Mouse (Mus musculus): ENCODE results near the gene Sh3d21.
"Not testable (repeated sequence)": the region's sequence is repeated elsewhere in the genome, so short reads cannot be mapped to it uniquely, and the experiment has no call there.

Sh3d21 gene

DNA sequence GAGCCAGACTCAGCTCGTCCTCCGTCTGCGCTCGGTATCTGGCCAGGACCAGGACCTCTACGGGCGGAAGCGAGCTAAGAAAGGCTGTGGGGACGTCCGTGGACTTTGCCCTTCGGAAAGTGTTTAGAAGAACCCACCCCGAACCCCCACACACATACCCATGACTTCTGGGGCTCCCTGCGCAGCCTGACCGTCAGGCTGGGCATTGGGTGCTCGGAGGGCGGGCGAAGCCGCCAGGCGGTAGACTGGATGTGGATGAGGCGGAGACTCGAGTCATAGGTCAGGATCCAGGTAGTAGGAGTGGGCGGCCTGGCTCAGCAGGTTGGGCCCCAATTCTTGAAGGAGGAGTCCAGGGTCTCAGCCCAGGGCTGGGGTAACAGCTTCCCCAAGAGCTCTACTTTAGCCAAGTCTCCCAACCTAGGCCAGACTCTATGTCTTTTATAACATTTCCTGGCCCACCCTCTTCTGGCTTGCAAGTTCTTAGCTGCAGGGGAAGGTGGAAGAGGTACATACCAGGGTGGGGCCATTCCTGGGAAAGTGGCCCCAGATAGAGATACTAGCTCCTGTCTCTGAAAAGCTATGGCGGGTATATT lies at the start of gene Sh3d21:
TSS of gene Sh3d21 (minus strand) at position 425 of the 593 bp plus-strand sequence.
- no peak for DNase-seq

DNA sequence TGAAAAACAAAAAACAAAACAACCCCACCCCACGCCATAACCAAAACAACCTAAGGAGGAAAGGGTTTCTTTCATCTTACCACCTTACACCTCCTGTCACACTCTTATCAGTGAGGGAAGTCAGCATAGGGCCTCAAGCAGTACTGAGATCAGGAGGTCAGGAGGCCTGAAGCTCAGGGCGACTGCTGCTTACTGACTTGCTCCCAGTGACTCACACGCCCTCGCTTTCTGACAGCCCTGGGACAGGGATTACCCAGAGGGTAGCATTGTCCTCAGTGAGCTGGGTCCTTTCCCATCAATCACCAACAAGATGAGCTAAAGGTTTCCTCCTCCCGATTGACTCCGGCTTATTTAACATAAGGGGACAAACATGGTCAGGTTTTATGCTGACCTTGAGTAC lies 43.8 kb upstream of the Sh3d21 start:
- no peak for DNase-seq

DNA sequence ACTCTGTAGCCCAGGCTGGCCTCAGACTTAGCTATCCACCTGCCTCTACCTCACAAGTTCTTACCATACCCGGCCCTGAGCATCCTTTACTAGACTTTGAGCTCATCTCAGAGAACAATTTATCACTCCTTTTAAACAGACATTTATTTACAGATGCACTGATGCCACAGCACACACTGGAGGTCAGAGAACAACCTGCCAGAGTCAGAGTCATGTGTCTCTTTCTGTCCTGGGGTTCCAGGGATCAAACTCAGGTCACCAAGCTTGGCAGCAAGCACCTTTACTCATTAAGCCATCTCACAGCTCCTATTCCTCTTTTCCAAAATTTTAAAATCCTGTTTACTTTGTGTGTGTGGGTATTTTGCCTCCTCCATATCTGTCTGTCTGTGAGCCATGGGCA lies 42.1 kb upstream of the Sh3d21 start:
- no peak for DNase-seq

DNA sequence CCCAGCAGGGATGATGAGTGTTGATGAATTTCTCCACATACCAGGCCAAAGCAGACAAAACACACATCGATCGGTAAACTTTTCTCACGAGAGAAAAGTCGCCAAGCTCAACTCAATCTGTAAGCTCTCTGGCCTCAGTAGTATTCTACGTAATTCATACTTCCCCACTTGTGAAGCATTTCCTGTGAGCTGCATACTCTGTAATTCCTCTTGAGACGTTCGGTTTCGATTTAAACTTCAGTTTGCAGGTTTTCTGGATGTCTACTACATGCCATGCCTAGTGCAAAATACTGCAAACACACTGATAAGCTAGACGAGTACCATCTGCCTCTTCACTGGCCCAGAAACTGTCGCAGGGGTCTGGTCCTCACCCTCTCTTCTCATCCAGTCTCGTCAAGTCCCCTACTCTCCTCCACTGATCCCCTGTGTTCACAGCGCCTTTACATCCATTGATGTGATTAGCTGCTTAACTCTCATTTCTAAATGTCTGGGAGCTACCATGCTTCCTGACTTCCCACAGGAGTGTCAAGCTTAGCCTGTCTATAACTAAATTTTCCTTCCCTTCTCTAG lies 41.5 kb upstream of the Sh3d21 start:
- no peak for DNase-seq

DNA sequence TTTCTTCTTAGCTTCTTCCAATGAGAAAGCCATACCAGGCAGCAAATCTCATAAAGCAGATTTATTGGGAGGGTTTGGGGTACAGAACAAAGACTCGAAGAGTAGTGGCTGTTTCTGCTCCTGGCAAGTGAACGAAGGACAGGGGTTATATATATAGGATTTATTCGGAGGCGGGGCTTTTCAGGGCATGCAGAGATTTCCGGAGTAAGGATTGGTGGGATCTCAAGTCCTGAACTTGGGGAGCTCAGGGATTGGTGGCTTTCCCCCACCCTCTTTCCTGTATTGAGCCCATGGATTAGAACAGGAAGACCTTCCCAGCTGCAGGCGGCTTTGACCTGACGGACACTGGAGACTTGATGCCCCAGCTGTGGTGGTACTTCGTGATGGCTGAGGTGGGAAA lies 40.7 kb upstream of the Sh3d21 start:
- no peak for DNase-seq

DNA sequence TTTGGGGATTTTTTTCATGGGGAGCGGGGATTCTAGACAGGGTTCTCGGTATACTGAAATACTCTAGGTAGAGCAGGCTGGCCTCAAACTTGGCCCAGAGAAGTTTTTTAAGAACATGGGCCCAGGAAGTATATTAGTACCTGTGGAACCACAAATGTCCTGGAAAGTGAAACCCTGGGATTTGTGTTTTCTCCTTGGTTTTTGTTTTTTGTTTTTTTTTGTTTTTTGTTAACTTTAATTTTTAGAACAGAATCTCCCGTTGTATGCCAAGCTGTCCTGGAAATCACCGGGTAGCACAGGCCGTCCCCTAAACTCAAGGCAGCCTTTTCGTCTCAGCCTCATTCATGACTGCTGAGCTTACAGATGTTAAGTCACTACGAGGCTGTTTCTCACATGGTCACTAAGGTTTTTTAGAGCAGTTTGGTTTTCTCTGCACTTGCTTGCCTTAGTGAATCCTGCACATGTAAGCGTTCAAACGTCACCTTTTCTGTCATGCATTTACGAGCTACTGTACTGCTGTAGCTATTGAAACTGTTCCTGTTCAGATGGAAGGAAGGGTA lies 40.1 kb upstream of the Sh3d21 start:
- no peak for DNase-seq

DNA sequence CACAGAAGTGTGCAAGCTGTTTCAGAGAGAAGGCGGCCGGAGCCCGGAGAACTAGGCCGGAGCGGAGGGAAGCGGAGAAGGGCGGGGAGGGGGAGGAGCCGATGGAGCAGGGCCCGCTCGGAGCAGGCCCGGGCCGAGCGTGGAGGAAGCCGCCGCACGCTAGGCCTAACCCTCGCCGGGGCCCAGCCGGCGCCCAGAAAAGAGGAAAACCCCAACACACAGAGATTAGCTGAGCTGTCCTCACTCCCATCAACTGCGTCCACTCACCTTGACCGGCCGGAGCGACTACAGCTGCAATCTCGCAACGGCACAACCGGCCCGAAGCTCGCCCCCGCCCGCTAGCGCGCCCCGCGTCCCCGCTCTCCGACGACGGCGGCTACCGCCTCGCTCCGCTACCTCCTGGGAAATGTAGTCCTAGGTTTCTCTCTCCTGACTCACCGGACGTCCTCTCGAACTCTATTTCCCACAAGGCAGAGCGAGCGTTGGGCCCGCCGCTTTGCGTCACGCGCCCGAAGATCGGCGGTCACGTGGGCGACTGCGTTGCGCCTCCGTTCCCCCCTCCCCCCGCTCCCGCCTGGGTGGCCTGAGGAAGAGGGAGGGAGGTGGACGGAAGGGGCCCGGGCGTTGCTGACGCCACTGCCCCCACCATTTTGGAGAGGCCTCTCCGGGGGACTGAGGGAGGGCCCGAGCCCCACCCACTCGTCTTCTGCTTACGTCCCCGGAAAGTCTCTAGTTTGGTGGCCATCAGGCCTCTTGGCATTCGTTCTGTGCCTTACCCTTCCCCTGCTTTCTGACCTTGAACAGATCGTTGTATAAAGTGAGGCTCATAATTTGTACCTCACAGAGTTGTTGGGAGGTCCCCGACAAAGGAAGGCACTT lies 39.3 kb upstream of the Sh3d21 start, which contains the start of gene Thrap3:
TSS of gene Thrap3 (minus strand) at position 458 of the 879 bp plus-strand sequence.
- peak; percentile 97 for DNase-seq

DNA sequence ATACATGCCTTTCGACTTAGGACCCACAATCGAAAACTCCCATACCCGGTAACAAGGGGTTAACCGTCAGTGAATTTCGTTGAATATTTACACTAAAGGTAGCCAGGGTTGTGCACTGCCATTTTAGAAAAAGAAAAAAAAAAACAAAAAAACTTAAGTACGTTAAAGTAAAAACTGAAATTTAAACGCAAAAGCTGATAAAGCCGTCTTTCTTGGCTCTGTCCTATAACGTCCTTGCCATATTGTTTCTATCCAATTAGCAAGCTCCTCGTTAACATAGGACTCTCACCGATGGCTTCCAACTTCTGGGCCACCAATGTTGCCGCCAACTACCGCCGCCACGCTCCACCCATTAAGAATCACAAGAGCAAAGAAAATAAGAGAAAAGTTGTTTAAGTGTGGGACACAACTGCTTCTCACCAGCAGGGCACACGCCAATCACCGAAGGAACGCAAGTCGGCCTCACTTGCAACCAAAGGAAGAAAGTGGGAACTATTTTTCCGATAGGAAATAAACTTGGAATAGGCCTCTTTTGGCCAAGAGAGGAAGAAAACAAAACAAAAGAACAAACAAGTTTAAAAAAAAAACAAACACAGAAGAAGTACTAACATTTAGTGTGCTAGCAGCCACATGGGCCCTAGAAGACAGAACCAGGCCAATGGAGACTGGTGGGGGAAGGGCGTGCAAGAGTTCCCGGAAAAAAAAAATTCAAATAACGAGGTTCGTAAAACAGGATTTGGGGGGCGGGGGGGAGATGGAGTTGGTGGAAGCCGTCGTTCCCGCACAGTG lies 38.4 kb upstream of the Sh3d21 start:
- peak; percentile 56 for DNase-seq

DNA sequence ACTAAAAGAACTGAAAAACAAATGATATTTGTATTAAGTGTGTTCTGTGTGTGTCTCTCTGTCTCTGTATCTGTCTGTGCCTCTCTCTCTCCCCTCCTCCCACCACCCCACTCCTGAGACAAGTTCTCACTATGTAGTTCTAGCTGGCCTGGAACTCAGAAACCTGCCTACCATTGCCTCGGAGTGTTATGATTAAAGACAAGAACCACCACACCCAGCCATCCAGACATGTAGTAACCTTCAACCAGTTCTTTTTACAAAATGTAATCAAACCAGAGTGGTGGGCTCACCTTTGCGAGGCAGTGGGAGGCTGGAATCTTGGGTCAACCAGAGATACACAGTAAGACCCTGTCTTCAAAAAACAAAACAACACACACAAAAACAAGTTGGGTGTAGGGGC lies 37.4 kb upstream of the Sh3d21 start:
- DNase-seq, result no peak

DNA sequence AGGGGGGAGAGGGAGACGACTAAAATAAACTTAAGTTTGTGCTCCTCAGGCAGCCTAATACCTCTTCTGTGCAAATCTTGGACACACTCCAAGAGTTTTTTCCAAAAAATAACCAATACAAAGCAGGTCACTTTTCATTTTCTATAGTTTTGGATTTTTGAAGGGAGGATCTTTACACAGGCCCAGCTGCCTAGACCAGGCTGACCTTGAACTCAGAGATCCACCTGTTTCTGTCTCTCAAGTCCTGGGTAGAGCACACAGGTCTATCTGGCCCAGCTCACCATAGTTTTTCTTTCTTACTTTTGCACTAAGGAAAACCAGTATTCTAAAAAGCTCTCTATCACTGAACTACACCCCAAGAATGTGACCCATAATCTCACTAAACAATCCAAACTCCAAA lies 36.7 kb upstream of the Sh3d21 start:
- no peak for DNase-seq

DNA sequence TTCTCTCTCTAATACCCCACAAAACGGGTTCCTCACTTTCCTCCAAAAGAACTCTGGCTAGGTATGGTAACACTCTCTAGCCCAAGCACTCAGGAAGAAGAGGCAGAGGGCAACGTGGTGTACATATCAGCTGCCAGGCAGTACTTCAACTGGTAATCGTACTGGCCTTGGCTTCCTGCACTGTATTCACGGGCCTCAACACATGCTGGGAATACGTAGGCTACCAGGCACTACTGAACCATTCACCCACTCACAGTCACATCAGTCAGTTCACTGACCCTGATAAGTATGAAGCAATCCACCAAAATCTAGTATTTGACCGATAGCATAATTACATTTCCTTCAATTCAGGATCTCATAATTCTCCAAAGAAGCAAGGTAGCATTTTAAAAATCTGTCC lies 36.3 kb upstream of the Sh3d21 start:
- DNase-seq, result no peak

DNA sequence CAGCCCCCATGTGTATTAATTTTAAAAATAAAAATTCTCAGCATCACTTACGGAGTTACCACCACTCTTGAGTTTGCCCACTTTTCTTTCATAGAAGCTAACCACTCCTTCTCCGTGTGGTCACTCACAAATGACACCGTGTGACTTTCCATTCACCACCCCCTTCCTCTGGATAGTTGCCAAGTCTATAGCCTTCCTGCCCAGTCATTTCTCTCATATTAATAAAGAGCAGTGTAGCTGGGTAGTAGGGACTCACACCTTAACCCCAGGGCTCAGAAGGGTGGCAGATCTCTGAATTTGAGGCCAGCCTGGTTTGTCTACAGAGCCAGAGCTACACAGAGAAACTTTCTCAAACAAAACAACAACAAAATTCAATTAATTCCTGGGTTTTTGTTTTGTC lies 34.2 kb upstream of the Sh3d21 start:
- no peak for DNase-seq

DNA sequence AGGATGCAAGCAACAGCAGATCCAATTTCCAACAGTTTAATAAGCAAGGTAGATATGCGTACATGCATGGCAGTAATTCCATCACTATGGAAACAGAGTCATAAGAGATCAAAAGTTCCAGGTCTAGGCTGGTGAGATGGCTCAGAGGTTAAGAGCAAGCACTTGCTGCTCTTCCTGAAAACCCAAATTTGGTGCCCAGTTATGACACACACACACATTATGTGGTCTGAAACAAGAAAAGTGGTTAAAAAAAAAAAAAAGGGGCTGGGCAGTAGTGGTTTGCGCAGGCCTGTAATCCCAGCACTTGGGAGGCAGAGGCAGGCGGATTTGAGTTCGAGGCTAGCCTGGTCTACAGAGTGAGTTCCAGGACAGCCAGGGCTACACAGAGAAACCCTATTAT lies 31.6 kb upstream of the Sh3d21 start:
- DNase-seq, result no peak

DNA sequence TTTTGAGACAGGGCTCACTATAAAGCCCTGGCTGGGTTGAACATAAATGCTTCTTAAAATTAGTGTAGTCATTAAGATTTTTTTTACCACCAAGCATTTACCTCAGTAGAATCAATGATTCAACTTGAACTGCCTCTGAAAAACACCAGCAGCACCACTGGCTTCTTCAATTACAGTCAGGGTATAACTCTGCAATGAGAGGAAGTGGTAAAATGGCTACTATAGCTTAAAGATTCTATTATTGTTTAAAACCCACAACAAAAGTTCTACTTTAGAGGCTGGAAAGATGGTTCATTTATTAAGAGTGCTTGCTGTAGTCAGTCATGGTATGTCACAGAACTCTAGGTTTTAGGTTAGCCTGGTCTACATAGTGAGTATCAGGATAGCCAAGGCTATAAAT lies 30.9 kb upstream of the Sh3d21 start:
- DNase-seq, result no peak

DNA sequence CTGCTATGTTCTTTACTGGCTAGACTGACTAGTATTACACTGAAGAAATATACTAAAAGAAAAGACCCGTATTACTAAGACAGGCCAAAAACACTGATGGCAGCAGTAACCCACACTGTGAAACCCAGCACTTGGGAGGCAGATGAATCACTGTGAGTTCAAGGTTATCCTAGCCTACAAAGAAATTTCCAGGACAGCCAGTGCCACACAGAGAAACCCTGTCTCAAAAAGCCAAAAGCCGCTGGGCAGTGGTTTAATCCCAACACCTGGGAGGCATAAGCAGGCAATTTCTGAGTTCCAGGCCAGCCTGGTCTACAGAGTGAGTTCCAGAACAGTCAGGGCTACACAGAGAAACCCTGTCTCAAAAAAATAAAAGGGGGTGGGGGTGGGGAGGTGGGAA lies 27.3 kb upstream of the Sh3d21 start:
- DNase-seq, result no peak

DNA sequence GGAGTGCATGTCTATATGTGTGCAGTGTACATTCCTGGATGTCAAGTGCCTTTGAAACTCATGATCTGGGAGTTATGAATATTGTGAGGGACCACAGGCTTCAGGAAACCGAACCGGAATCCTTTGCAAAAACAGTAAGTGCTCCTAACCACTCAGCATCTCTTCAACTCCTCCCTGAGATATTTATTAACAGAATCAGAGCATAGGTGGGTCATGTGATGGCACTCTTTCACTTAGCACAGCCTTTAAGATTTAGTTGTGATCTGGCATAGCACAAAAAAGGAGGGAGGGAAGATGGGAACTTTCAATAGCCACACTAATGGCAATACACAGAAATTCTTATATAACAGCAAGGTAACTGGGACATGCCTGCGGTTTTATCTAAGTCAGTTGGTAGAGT lies 23.8 kb upstream of the Sh3d21 start:
- DNase-seq, result no peak

DNA sequence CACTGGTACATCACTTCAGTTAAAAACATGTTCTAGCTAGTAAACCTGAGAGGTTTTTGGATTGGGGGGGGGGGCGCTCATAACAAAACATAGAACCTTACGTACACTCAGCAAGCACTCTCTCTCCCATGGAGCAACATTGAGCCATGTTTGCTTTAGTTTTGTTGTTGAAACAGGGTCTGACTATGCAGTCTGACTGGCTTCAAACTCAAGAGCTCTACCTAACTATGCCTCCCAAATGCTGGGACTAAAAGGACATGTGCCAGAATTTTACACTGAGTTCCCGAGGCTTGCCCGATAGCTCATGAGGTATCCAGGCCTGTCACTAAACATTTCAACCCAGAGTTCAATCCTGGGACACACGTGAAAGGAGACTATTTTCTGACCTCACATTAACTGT lies 19.7 kb upstream of the Sh3d21 start:
- no peak for DNase-seq

DNA sequence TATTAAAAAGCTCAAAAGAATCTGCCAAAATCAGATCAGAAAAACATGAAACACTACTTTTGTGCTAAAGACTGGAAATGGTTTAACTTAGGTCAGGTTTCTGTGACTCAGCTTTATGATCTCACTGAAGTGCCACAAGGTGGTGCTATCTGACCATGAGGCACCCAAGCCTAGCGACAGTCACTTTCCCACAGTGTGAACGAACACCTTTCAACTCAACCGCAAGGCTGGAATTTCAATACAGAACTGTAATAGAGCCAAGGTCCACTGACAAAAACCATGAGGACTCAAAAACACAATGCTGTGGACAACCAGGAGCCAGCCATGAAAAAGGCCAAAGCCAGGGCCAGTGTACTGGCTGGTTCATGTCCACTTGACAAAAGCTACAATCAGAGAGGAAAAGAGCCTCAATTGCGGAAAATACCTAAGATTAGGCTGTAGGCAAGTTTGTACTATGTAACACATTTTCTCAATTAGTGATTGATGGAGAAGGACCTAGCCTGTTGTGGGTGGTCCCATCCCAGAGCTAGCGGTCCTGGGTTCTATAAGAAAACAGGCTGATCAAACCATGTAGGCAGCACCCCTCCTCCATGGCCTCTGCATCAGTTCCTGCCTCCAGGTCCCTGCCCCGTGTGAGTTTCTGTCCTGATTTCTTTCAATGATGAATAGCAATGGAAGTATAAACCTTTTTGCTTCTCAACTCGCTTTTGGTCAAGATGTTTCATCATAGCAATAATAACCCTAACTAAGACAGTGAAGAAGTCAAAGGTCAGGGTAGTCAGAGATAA lies 18.1 kb upstream of the Sh3d21 start:
- peak; percentile 57 for DNase-seq

DNA sequence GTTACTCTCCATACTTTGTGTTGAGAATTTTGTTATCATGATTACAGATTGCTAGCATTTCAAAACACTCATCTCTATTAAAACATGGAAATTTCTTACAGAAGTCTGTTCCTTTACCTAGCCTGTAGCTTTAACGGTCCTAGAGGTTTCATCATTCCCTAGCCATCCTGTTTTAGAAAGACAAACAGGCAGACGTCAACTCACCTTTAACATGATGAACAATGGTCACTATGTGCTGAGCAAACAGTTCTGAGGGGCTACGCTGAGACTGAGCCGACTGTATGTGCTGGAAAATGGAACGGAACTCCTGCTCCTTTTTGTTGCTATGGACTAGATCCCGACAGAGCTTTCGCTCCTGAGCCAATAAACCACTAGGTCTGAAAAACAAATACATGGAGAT lies 12.7 kb upstream of the Sh3d21 start:
- not testable (repeated sequence) for DNase-seq

DNA sequence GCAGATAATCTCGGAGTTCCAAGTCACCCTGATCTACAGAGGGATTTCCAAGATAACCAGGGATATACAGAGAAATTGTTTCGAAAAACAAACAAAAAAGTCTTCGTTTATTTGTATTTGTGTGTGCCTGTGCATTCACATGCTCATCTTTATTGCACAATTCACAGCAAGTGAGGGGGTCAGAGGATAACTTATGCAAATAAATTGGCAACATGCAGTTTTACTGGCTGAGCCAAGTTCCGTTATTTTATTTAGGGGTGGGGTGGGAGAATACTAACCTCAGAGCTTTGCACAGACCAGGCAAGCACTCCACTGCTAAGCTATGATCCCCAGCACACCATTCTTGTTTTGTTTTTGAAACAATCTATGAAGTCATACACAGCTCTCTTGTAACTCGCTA lies 10.5 kb upstream of the Sh3d21 start:
- DNase-seq, result no peak

DNA sequence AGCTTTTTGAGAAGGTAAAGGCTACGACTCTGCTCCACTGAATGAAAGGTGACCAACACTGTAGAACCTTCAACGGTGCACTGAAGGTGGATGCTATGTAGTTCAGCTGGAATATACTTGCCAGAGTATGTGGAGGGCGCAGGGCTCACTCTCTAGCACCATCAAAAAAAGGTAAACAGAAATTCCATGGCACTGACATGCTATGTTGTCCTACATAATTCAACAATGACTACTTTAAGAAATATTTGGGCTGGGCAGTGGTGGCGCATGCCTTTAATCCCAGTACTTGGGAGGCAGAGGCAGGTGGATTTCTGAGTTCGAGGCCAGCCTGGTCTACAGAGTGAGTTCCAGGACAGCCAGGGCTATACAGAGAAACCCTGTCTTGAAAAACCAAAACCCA lies 7.4 kb upstream of the Sh3d21 start:
- DNase-seq, result not testable (repeated sequence)

DNA sequence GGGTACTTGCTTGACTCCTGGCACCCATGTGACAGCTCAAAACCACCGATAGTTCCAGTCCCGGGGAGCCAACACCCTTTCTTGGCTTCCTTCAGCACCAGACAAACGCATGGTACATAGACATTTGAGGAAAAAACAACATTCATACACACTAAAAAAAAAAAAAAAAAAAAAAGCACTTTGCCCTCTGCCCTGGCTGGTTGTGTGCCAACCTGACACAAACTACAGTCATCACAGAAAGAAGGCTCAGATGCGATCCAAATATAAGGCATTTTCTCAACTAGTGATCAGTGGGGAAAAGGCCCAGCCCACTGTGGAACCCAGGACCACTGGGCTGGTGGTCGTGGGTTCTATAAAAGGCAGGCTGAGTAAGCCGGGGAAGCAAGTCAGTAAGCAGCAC lies 5.6 kb upstream of the Sh3d21 start:
- no peak for DNase-seq
